Mouse (Mus musculus): ENCODE measurements around the gene Pick1. TPM values are rescaled to one million over a fixed set of nuclear protein-coding genes. Genes with fewer than 3 reads are reported as not detected.

The Pick1 gene
- polyA plus RNA-seq, 2 experiments: 3.5 to 12.4 TPM

GRCm38 (mm10) chr15:79280209-79280608 is 51.2 kb downstream of the Pick1 start:
- ATAC-seq (ENCODE audit: insufficient read depth): no peak
- Histone ChIP-seq H3K4me2 (ENCODE audit: low read depth) (no peak overlapping the region), H3K9ac (replicated peaks) (no peak overlapping the region), H3K27ac (no peak overlapping the region), H3K36me3 (replicated peaks; ENCODE audit: control insufficient read depth, insufficient read depth, low read depth) (no peaks in the 10 kb centered on the region), H3K4me3 (ENCODE audit: insufficient read depth in 1 of 2, low read depth in 2 of 2, low read length in 2 of 2) (no peak overlapping the region), H3K4me1 (replicated peaks; ENCODE audit: control insufficient read depth in 2 of 2, insufficient read depth in 2 of 2, low read length in 1 of 2) (peaks cover 15 to 17% of the 10 kb centered on the region in 2 experiments), H3K27me3 (ENCODE audit: control insufficient read depth, insufficient read depth, low read length) (no peaks in the 10 kb centered on the region), H3K9me3 (ENCODE audit: control insufficient read depth, low read length) (no peaks in the 10 kb centered on the region)
- DNase-seq (ENCODE audit: low read depth in 3 of 3, low spot score in 3 of 3): peak in 1 of 3 experiments; percentile 42
- 30% methylated on average over 6 of the region's 6 CpGs for WGBS (ENCODE audit: insufficient replicate concordance)
- TF ChIP-seq EP300 (IDR thresholded peaks at IDR 0.05; ENCODE audit: low read depth): no peak
- TF ChIP-seq CTCF (IDR thresholded peaks at IDR 0.05; ENCODE audit: low read depth): peak; percentile 89

- no peaks in the 10 kb centered on the region for H3K36me3 ChIP-seq (replicated peaks; ENCODE audit: control insufficient read depth, insufficient read depth, low read depth)
- H3K4me1 ChIP-seq (replicated peaks; ENCODE audit: control insufficient read depth in 2 of 2, insufficient read depth in 2 of 2, low read length in 1 of 2): peaks cover 15 to 17% of the 10 kb centered on the region in 2 experiments
- H3K9ac ChIP-seq (replicated peaks): no peak overlapping the region
- 39% methylated on average over 5 of the region's 5 CpGs for WGBS (ENCODE audit: insufficient replicate concordance)
- ATAC-seq (ENCODE audit: insufficient read depth) (peak; percentile 24; the same call in 1 of the 2 replicates), DNase-seq (ENCODE audit: low read depth in 3 of 3, low spot score in 3 of 3) (no peak)
- no peaks in the 10 kb centered on the region for H3K9me3 ChIP-seq (ENCODE audit: control insufficient read depth, low read length)
- H3K4me3 ChIP-seq (ENCODE audit: insufficient read depth in 1 of 2, low read depth in 2 of 2, low read length in 2 of 2): no peak overlapping the region
- peak overlapping the region; percentile 36 for H3K27ac ChIP-seq
- peak overlapping the region; percentile 11; the same call in 1 of the 2 replicates for H3K4me2 ChIP-seq (ENCODE audit: low read depth)
- TF ChIP-seq EP300 (IDR thresholded peaks at IDR 0.05; ENCODE audit: low read depth) (no peak), CTCF (IDR thresholded peaks at IDR 0.05; ENCODE audit: low read depth) (peak; percentile 44)
- H3K27me3 ChIP-seq (ENCODE audit: control insufficient read depth, insufficient read depth, low read length): no peaks in the 10 kb centered on the region
These were observed 51.9 kb downstream of the Pick1 start for GRCm38 (mm10) chr15:79280850-79281249.

GRCm38 (mm10) chr15:79281389-79281788 is 52.4 kb downstream of the Pick1 start:
- ATAC-seq (ENCODE audit: insufficient read depth): peak; percentile 88
- TF ChIP-seq CTCF (IDR thresholded peaks at IDR 0.05; ENCODE audit: low read depth): no peak
- no peak for TF ChIP-seq EP300 (IDR thresholded peaks at IDR 0.05; ENCODE audit: low read depth)
- peak overlapping the region; percentile 77 for H3K27ac ChIP-seq
- peak; percentile 47 to 82 (median 80) for DNase-seq (ENCODE audit: low read depth in 3 of 3, low spot score in 3 of 3)
- no peaks in the 10 kb centered on the region for H3K36me3 ChIP-seq (replicated peaks; ENCODE audit: control insufficient read depth, insufficient read depth, low read depth)
- 22% methylated on average over 1 of the region's 1 CpGs for WGBS (ENCODE audit: insufficient replicate concordance)
- no peaks in the 10 kb centered on the region for H3K9me3 ChIP-seq (ENCODE audit: control insufficient read depth, low read length)
- no peak overlapping the region for H3K4me3 ChIP-seq (ENCODE audit: insufficient read depth in 1 of 2, low read depth in 2 of 2, low read length in 2 of 2)
- H3K27me3 ChIP-seq (ENCODE audit: control insufficient read depth, insufficient read depth, low read length): no peaks in the 10 kb centered on the region
- peaks cover 15 to 17% of the 10 kb centered on the region in 2 experiments for H3K4me1 ChIP-seq (replicated peaks; ENCODE audit: control insufficient read depth in 2 of 2, insufficient read depth in 2 of 2, low read length in 1 of 2)
- peak overlapping the region; percentile 31; the same call in 1 of the 2 replicates for H3K9ac ChIP-seq (replicated peaks)
- peak overlapping the region; percentile 13; the same call in 1 of the 2 replicates for H3K4me2 ChIP-seq (ENCODE audit: low read depth)

- no peaks in the 10 kb centered on the region for H3K36me3 ChIP-seq (replicated peaks; ENCODE audit: control insufficient read depth, insufficient read depth, low read depth)
- no peak overlapping the region for H3K27ac ChIP-seq
- no peak overlapping the region for H3K4me2 ChIP-seq (ENCODE audit: low read depth)
- H3K27me3 ChIP-seq (ENCODE audit: control insufficient read depth, insufficient read depth, low read length): no peaks in the 10 kb centered on the region
- TF ChIP-seq CTCF (IDR thresholded peaks at IDR 0.05; ENCODE audit: low read depth) (no peak), EP300 (IDR thresholded peaks at IDR 0.05; ENCODE audit: low read depth) (no peak)
- 70% methylated on average over 5 of the region's 5 CpGs for WGBS (ENCODE audit: insufficient replicate concordance)
- H3K4me3 ChIP-seq (ENCODE audit: insufficient read depth in 1 of 2, low read depth in 2 of 2, low read length in 2 of 2): no peak overlapping the region
- no peak for ATAC-seq (ENCODE audit: insufficient read depth)
- no peak for DNase-seq (ENCODE audit: low read depth in 3 of 3, low spot score in 3 of 3)
- H3K9me3 ChIP-seq (ENCODE audit: control insufficient read depth, low read length): no peaks in the 10 kb centered on the region
- H3K9ac ChIP-seq (replicated peaks): no peak overlapping the region
- H3K4me1 ChIP-seq (replicated peaks; ENCODE audit: control insufficient read depth in 2 of 2, insufficient read depth in 2 of 2, low read length in 1 of 2): peaks cover 15 to 17% of the 10 kb centered on the region in 2 experiments
These were observed 53.5 kb downstream of the Pick1 start for GRCm38 (mm10) chr15:79282434-79282833.

- Histone ChIP-seq H3K4me1 (replicated peaks; ENCODE audit: control insufficient read depth in 2 of 2, insufficient read depth in 2 of 2, low read length in 1 of 2) (peaks cover 15 to 17% of the 10 kb centered on the region in 2 experiments), H3K9ac (replicated peaks) (no peak overlapping the region), H3K27me3 (ENCODE audit: control insufficient read depth, insufficient read depth, low read length) (no peaks in the 10 kb centered on the region), H3K4me2 (ENCODE audit: low read depth) (no peak overlapping the region), H3K36me3 (replicated peaks; ENCODE audit: control insufficient read depth, insufficient read depth, low read depth) (no peaks in the 10 kb centered on the region), H3K9me3 (ENCODE audit: control insufficient read depth, low read length) (no peaks in the 10 kb centered on the region), H3K27ac (no peak overlapping the region), H3K4me3 (ENCODE audit: insufficient read depth in 1 of 2, low read depth in 2 of 2, low read length in 2 of 2) (no peak overlapping the region)
- ATAC-seq (ENCODE audit: insufficient read depth) (no peak), DNase-seq (ENCODE audit: low read depth in 3 of 3, low spot score in 3 of 3) (no peak)
- 63% methylated on average over 4 of the region's 4 CpGs for WGBS (ENCODE audit: insufficient replicate concordance)
- no peak for TF ChIP-seq EP300 (IDR thresholded peaks at IDR 0.05; ENCODE audit: low read depth)
- TF ChIP-seq CTCF (IDR thresholded peaks at IDR 0.05; ENCODE audit: low read depth): no peak
These were observed 54.4 kb downstream of the Pick1 start for GRCm38 (mm10) chr15:79283371-79283770.

All from liver, embryonic 14.5 days (tissue).